Mouse (Mus musculus) bone marrow, adult 2 months (tissue): Measurements from ENCODE around the gene Fgf18.

Experiments
- CTCF ChIP-seq: fragments of 200-500 bp; IDR thresholded peaks from 2 replicates; pipeline ENCODE4 v1.5.1; 2011; ENCODE audit warnings: low read length, control low read depth; ENCODE audit not compliant: control insufficient read depth, insufficient read depth
- POLR2A ChIP-seq: fragments of 200-500 bp; IDR thresholded peaks from 2 replicates; pipeline ENCODE4 v1.6.1; 2011; ENCODE audit warnings: low read depth, mild to moderate bottlenecking, control low read depth, low read length, borderline replicate concordance; ENCODE audit not compliant: control insufficient read depth

GRCm38 (mm10) chr11:33075293-33075692 lies 71.9 kb downstream of the Fgf18 start:
- no peak for TF ChIP-seq POLR2A
- TF ChIP-seq CTCF: no peak
